Mouse (Mus musculus) left cerebral cortex, adult 9 months (tissue): ENCODE data around the gene Pbxip1.
"Not testable (repeated sequence)": the region's sequence is repeated elsewhere in the genome, so short reads cannot be mapped to it uniquely, and the experiment has no call there.

Experiments
- DNase-seq, 2 experiments: peaks; one replicate each; pipeline ENCODE4 v3.0.0; 2022; ENCODE audit warnings: low spot score in 2 of 2

Gene Pbxip1

DNA sequence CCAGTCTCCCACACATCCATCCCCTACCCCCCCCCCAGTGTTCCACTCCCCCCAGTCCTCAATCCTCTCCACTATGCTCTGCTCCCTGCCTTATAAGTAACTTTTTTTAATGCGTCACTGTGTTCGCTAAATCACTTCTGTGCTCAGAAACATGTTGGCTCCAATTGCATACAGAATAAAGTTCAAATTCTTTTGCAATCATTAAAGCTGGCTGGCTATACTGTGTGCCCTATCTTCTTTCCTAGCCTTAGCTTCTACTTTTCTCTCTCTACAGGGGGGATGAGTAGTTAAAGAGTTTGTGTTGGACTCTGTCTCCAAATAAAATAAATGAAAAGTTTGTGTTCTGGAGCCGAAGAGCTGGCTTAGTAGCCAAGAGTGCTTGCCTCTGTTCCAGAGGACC is 26.8 kb upstream of the Pbxip1 start:
- no peak for DNase-seq

DNA sequence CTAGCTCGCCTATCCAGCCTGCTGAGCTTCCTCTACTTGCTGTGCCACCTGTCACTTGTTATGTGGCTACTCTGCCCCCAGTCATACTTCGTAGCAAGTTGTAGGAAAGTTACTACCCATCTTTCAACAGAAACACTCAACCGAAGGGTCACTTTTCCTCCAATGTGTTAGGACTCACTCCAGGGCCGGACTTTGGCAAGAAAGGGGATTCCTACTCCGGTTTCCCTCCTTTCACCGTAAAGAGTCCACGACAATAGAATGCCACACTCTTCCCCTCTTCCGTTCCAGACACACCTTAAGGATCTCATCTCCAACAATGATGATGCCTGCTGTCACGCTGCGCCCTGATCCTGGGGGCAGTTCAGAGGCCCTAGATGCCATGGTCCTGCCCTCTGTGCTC is 25.6 kb upstream of the Pbxip1 start:
- no peak for DNase-seq

DNA sequence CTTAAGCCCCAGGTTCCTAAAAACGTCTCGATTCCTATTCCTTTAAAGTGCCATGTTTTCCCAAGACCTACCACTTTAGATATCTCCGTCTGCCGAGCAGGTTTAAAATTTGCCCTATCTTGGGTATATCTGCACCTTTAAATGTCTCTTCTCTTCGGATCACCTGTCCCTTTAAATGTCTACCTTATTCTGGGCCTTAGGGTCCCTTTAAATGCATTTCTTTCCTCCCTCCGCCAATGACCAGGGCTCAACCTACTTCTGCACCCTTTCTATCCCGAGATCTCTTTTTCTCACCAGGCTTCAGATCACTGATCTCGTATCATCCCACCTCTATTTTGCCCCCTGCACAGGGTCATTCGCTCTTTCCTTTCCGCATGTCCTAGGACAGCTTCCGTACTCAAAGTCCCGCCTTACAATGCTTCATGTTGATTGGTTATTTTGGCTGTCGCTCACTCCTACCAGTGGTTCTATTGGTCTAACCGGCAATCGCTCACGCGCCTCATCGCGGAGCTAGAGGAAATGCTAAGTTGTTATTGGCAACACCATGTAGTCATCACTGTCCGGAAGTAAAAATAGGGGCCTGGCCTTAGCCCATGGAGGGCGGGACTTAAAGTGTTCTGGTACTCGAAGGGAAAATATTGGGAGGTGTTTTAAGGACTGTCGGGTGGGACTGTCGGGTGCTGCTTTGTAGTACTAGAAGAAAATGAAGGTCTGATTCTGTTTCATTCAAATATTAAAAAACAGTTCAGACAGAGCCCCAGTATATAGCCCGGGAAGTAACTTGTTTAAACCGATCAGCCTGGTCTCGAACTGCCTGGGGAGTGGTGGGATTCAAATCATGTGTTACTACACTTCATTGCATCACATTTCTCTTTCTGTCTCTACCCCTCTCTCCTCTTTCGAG is 24.8 kb upstream of the Pbxip1 start, which contains the start of gene Flad1:
Gene Flad1, minus strand, starts transcription at position 381 of the 904 bp plus-strand sequence.
- peak; percentile 99 to 100 for DNase-seq

DNA sequence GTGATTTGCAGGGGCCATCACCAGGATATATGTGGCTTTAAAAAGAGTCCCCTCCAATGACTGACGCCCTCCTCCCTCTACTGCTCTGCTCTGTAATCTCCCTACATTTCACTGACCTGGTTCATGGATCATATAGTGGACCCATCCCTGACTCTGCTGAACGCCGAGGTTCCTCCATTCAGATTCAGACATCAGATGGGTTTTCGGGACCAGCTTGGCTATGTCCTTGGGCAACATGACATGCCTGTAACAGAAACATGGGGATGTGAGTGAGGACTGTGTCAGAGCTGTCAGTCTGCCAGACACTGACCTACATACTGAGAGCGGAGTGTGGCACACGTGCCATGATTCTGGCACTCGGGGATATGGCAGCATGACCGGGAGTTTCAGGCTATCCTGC is 20.3 kb upstream of the Pbxip1 start:
- no peak for DNase-seq

DNA sequence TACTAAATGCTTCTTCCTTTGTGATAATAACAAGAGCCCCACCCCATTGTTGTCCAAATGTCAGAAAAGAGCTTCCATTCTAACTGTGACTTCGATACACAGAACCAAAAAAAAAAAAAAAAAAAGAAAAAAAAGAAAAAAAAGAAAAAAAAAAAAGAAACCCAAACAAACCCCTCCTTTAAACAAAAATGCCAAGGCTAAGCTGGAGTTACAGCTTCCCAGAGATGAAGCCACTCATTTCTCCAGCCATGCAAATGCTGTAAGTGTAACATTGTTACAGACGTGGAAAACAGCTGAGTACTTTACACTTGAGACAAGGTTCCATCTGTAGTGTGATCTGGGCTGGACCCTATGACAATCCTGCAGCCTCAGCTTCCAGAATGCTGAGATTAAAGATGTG is 19.4 kb upstream of the Pbxip1 start:
- no peak for DNase-seq

DNA sequence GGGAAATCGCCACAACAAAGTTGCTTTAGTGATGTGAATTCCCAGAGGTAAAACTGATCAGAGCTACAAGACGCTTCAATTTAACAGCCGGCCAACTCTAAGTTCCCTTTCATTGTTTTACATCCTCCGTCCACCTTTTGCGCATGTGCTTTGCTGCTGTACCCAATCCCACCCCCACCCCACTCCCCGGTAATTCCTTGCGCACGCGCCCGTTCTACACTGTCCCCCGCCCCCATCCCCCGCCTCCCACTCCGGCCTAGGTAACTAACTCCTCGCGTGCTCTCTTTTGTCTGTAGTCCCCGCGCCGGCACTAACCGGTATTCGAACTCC is 18.7 kb upstream of the Pbxip1 start:
- DNase-seq, result no peak

DNA sequence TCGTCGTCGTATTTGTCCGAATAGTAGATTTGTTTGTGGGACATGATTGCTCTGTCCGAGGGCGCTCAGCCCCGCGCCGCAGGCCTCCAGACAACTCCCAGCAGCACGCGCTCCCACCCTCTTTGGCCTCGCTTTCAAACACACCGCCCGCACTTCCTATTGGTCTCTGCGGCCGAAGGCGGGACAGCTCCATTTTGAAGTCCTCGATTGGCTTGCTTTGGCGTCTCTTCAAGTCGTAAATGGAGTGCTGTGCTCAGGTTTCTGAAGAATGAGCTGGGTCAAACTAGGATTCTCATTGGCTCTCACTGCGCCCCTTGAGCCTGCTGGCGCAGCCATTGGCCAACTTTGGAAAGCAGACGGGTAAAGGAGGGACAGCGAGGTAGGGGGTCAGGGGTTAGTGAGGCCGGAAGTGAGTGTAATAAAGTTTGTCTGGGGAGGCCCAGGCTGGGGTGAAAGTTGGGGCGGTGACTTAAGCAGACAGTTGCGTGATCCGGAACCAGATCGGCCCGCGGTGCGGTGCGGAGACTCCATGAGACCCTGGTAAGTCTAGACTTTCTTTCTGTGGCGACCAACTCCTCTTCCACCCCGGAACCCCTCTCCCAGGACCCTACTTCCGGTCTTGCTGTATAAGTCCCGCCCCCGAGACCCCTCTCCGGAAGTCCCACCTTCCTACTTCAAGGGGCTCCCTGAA is 18.2 kb upstream of the Pbxip1 start, which contains the start of the genes Cks1b and Shc1:
Gene Cks1b, minus strand, starts transcription at position 214 of the 691 bp plus-strand sequence.
Gene Shc1, plus strand, starts transcription at position 274 of the 691 bp plus-strand sequence.
- peak; percentile 97 for DNase-seq

DNA sequence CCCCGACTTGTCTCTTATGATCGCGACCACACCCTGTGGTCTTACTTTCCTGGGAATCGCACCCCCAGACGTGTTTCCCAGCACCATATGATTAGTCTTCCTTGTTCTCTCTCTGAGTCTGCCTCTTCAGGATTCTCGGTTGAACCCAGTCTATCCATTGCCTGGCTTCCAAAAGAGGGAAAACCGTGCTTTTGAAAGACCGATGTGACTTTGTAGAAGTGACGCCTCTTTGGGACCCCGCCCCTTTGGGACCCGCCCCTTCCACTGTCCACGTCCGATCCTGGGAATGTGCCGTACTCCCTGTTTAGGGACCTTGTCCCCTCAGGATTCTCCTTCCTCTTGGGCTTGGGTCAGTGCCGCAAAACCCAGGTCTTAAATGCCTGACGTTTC is 17.6 kb upstream of the Pbxip1 start:
- no peak for DNase-seq

DNA sequence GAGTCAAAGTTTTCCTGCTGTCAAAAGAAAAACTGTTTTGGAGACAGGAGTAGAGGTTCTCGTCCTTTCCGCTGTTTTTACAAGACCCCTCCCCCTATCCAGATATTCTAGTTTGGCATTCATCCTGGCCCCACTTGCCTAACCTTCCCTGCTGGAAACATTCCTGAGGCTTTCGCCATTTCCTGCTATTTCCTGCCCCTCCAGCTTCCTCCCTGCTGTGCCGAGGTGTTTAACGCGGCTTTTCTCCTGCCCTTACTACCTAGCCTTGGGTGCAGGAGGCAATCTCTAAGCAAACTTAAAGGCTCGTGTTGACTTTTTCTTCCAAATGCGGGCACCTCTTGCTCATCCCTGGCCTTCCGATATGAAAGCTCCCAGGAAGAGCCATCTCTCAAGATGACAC is 16.9 kb upstream of the Pbxip1 start:
- DNase-seq, result no peak

DNA sequence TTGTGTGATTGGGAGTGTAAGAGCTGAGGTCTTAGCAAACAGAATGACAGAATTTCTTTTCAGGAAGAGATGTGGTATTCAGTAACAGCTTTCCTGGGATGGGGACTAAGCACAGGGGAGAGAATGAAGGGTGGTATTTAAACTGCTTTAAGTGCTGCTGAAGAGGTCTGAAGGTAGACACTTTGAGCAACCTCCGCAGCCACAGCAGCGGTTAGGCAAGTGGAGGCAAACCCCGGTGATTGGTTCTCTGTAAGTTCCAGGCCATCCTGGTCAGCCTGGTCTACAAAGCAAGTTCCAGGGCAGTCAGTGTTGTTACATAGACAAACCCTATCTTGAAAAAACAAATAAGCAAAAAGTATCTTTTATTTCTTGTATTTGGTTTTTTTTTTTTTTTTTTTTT is 16.5 kb upstream of the Pbxip1 start:
- no peak for DNase-seq

DNA sequence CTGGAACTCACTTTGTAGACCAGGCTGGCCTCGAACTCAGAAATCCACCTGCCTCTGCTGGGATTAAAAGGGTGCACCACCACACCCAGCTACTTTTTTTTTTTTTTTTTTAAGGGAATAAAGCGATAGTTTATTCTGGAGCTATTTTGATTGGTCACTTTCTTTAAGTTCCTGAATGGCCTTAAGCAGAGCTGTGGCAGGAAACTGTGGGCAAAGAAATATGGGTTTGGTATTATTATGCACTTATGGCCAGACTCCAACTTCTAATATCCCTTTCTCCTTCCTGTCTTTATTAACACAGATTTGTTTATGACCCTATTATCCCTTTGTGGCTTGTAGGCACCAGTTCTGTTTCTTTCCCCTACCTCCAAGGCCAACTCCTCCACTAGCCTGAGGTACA is 16.1 kb upstream of the Pbxip1 start:
- DNase-seq, result no peak

DNA sequence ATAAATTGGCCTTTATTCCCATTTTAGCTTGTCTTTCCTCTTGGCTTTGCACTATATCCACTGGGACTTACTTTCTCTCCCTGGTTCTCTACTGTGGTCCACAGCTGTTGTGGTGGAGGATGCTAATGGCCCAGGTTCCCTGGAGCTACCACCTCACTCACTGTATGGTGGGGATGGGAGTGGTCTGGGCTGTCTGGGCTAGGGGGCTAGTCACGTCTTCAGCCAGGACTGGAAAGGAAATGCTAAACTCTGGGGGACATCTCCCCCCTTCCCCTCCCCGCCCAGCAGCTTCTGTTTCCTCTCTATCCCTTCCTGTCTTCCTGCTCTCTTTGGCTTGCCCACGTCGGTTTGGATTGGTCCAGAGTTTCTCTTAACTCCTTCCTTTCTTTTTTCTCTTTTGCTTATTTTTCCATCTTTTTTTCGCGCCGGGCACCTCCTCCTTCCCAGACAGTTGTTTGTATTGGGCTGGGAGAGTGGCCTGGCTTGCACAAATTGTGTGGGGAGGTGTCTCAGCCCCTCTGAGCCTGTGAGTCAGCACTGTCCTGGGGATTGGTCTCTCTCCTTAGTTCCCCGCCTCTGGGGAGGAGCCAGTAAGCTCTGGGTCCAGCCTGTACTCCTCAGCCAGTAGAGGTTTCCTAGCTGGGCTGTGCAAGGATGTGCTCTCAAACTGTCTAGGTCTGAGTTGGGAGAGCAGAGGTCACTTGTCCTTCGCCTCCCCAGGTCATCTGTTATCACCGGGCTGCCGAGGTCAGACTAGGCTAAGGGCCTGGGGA is 15.3 kb upstream of the Pbxip1 start:
- DNase-seq, result peak; percentile 53 to 79

DNA sequence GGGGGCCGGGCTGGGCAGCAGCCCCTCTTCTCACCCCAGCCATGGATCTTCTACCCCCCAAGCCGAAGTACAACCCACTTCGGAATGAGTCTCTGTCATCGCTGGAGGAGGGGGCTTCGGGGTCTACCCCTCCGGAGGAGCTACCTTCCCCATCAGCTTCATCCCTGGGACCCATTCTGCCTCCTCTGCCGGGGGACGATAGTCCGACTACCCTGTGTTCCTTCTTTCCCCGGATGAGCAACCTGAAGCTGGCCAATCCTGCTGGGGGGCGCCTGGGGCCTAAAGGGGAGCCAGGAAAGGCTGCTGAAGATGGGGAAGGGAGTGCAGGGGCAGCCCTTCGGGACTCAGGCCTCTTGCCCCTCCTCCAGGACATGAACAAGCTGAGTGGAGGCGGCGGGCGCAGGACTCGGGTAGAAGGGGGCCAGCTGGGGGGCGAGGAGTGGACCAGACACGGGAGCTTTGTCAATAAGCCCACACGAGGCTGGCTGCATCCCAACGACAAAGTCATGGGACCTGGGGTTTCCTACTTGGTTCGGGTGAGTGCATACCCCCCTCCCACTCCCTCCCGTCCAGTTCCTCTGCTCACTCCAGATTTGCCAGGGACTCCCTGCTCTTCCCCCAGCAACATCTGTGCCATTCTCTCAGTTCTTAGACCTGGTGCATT is 14.6 kb upstream of the Pbxip1 start:
- DNase-seq, result no peak

DNA sequence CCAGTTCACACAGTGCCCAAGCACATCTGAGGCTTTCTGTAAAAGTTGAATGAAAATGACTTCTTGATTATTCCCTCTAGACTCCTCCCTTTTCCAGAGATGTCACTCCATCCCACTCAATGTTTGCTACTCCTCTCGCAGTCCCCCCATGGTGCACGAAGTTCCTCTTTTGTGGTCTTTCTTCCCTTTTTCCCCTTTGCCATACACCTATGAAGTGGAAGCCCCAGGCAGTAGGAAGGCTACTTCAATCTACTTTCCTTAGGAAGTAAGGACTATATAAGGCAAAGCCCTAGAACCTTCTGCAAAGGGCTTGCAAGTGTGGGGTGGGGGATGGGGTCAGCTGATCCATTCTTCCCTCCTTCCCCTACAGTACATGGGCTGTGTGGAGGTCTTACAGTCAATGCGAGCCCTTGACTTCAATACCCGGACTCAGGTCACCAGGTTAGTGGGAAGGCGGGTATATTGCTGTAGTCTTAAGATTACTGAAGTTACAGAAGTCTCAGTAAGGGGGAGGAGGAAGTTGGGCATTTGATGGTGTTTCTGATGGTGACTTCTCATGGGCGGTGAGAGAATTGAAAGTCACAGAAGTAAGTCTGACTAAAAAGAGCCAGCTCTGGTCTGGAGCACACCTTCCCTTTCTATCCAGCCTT is 13.8 kb upstream of the Pbxip1 start:
- DNase-seq, result no peak

DNA sequence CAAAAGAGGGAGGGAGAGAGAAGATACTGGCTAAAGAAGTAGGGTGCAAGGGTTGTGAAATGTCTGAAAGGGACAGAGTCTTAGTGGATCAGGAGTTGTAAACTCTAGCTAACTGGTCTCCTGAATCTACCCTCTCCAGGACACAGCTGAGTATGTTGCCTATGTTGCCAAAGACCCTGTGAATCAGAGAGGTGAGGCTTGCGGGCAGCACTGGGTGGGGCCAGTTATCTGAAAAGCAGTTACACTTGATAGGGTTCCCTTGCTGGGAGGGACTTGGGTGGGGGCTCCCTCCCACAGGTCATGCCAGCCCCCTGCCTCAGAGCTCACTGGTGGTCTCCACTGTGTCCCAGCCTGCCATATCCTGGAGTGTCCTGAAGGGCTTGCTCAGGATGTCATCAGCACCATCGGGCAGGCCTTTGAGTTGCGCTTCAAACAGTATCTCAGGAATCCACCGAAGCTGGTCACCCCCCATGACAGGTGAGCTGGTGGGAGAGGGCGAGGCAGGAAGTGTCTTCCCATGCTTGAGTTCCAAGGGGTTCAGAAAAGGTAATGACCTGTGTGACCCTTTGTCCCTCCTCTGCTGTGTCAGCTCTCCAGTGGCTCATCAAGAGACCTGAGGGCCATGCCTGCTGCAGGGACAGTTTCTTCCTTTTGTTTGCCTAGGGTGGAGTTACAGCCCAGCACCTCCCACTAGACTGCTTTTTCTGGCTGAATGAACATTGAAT is 11.9 kb upstream of the Pbxip1 start:
- DNase-seq, result no peak

DNA sequence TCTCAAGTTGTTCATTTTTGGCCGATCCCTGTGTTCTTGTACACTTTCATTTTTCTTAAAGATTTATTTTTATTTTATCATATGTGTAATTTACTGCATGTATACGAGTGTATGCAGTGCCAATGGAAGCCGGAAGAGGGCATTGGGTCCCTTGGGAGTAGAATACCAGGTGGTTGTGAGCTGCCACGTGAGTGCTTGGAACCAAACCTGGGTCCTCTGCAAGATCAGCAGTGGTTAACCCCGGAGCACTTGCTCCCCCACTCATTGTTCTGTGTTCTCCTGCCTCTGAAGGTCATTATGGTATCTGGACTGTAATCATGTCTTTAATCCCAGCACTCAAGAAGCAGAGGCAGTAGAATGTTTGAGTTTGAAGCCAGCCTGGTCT is 11.4 kb upstream of the Pbxip1 start:
- no peak for DNase-seq

DNA sequence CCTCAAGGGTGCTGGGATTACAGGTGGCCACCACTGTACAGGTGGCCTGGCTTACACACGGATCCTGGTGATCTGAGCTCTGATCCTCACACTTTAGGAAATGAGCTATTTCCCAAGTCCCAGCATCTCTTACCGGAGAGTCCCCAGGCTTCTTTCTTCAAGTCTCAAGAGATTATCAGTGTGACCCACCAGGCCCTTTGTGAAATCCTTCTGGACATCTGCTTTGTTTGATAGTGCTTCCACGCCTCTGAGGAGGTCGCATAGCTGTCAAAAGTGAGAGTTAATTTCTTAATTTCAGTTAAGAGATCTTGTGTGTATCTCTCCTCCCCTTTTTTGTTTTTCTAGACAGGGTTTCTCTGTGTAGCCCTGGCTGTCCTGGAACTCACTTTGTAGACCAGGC is 10.6 kb upstream of the Pbxip1 start:
- DNase-seq, result no peak

DNA sequence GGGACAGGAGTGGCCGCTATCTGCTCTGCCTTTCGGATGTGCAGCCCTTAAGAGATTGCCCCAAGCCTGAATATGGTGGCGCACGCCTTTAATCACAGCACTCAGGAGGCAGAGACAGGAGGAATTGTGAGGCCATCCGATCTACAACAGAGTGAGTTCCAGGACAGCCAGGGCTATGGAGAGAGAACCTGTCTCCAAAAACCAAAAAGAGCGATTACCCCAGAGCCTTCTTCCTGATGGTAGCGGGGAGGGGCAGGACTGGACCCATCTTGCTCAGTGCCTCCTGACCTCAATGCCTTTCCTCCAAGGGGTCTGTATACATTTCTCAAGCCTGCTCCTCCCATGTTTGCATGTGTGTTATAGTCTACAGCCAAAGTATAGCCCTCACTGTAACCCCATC is 7.5 kb upstream of the Pbxip1 start:
- not testable (repeated sequence) for DNase-seq

DNA sequence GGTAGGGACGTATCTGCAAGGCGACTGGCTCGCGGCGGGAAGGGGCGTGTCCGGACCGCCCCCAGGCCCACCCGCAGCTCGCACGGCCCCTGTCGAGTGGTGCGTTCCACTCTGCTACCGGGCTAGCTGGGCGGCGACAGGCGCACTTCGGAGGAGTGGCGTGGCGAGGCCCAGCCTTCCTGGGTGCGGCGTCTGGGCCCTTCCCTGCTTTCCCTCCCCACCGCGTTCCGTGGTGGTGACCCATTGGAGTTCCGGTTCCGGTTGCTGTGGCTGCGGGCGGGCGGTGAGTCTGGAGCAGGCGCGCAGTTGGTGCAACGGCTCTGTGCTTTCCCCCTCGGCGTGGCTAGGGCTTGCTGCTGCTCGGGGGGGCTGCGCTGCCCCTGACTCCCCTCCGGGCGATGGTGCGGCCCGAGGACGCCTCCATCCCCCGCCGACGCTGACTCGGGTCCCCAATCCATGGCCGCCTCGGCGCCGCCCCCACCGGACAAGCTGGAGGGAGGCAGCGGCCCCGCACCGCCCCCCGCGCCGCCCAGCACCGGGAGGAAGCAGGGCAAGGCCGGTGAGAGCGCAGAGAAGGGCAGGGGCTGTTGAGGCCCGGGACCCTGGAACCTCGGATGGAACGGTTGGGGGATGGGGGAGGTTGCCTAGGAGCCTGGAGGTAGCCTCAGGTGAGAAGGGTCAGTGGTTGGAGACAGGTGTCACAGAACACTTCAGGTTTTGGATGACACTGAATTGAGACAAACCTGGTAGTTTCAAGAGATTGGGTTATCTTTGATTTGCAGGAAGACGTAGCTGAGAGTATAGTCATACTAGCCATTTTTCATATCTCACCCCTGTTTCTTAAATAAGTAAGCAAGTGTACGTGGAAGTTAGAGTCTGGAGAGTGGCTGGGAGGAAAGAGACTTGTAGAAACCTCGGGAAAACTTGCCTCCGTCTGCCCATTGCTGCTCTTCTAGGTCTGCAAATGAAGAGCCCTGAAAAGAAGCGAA is 6.0 kb upstream of the Pbxip1 start, which contains the start of gene Pygo2:
Gene Pygo2, plus strand, starts transcription at position 44 of the 989 bp plus-strand sequence.
- peak; percentile 92 to 96 for DNase-seq
